Mouse (Mus musculus) layer of hippocampus, adult 8-10 months (tissue): ENCODE results near the gene Gnb5. TPM values are rescaled to one million over a fixed set of nuclear protein-coding genes. Genes with fewer than 3 reads are reported as not detected.
A peak's percentile ranks its signal among the peaks of the same experiment; 100 is the strongest.

Experiments used
- DNase-seq, 2 experiments: peaks; one replicate each; pipeline ENCODE4 v3.0.0; 2022; ENCODE audit warnings: low spot score in 2 of 2
- total RNA-seq, 4 experiments: library from RNA; stranded (reverse); gene quantifications; 2 replicates each; pipeline ENCODE4 v1.2.4; 2022

Gnb5 gene
- total RNA-seq, 4 experiments from 2014 or later: 110 to 135 (median 125) TPM

DNA sequence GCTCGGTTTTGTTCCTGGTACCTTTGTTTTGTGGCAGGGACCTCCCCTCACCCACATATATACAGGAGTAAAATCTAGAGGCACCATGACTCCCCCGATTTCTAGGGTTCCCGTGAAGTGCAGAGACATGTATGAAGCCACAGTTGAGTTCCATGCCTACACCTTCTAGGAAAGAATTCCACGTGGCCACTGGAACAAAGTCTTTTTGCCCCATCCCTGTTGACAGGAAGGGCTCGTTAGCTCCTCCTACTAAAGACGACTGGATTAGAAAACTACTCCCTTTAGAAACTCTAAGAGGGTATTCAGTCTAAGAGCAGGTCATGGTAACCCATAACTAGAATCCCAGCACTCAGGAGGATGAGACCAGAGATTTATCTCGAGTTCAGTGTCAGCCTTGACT lies 1.8 kb upstream of the Gnb5 start:
- DNase-seq: no peak

- DNase-seq: no peak
These were observed 927 bp downstream of the Gnb5 start for GRCm38 (mm10) chr9:75307015-75307414.

DNA sequence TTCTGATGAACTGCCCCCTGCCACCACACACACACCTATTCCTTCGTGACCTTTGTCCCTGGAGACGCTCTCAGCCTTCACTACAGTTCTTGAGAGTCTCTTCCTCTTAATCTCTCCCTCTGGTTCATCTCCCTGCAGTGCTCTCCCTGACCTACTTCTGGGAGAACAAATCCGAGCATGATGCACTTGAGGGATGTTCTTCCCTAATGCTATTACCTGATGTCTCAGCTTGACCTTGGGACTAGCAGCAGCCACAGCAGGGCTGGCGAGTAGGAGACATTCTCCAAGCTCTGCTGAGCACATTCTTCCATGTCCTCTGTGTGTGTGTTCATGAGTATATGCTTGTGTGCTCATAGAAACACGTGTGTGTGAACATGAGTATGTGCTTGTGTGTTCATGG lies 2.5 kb downstream of the Gnb5 start:
- no peak for DNase-seq

- DNase-seq: peak; percentile 48 to 83
These were observed 5.9 kb downstream of the Gnb5 start for GRCm38 (mm10) chr9:75312008-75312407.

DNA sequence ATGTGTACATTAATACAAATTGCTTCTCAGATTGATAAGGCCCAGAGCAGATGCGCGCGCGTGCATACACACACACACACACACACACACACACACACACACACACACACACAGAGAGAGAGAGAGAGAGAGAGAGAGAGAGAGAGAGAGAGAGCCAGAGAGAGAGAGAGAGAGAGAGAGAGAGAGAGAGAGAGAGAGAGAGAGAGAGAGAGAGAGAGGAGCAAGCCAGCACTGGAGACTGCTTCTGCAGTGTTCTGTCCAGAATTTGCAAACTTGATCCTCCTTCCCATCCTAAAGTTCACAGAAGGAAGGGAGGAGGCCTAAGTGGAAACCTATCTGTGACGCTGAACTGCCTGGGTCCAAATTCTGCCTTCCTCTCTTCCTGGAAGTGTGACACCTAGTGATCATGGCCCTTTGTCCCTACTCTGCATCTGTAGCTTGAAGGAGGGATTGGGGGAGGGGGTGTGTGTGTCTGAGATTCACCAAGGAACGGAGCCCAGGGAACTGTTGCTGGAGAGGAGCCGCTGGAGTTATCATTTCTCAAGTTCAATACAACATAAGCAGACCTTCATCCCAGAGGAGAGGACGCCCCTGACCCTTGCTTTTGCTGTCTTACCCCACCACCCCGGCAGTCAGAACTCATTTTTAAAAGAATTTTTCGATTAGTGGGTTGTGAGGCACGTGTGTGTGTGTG lies 7.2 kb downstream of the Gnb5 start:
- DNase-seq: no peak

DNA sequence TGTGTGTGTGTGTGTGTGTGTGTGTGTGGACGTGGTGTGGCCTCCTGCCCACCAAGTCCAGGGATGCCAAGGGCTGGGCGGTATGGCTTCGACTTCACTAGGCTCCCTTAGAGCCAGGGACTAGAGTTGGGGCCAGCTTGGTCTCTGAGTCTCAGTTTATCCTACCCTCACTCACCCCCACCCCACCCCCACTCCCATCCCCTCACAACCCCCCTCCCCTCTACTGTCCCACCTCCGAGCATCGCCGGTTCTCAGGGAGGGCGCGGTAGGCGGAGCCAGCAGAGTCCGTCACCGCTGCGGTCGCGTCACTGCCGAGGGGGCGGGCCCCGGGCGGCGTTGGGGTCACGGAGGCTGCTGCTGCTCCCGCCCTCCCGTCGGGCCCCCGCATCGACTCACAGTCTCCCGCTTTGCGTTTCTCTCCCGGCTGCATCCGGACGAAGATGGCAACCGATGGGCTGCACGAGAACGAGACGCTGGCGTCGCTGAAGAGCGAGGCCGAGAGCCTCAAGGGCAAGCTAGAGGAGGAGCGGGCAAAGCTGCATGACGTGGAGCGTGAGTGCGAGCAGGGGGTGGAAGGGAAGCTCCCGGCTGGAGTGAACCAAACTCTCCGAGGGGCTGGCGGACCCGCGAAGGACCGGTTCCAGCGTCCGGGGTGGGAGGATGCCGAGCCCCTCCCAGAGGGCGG lies 7.9 kb downstream of the Gnb5 start:
- peak; percentile 67 to 80 for DNase-seq

DNA sequence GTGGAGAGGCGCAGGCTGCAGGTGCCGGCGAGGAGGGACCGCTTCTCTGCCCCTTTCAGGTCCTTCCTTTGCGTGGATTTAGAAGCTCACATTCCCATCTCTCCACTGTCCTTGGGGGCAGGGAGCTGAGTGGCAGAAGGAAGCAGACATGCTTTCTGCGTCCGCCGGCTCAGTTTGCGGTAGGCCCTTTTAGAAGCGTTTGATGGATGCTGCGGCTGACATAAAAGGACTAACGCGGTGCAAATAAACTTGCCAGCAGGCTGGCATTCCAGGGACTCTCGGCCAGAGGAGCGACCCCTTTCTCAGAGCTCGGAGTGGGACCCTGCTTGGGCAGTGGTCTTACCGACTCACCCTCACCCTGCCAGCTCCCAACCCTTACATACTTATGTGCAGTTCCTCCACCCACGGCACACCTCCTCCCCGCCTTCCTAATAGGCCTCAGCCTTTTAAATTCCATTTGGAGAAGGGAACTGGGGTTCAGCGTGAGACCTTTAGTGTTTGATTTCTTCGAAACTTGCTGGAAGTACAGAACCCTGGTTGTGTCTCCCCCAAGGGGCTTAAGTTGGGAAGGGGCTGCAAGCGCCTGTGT lies 8.5 kb downstream of the Gnb5 start:
- no peak for DNase-seq

GRCm38 (mm10) chr9:75315238-75315637 lies 9.2 kb downstream of the Gnb5 start:
- no peak for DNase-seq

GRCm38 (mm10) chr9:75316771-75317170 lies 10.7 kb downstream of the Gnb5 start:
- DNase-seq: no peak

- DNase-seq: no peak
These were observed 12.1 kb downstream of the Gnb5 start for GRCm38 (mm10) chr9:75318196-75318595.

- peak in 1 of 2 experiments; percentile 37 for DNase-seq
These were observed 13.3 kb downstream of the Gnb5 start for GRCm38 (mm10) chr9:75319365-75319764.

GRCm38 (mm10) chr9:75322099-75322885 lies 16.2 kb downstream of the Gnb5 start:
- peak in 1 of 2 experiments; percentile 26 for DNase-seq

GRCm38 (mm10) chr9:75328047-75328446 lies 22.0 kb downstream of the Gnb5 start:
- no peak for DNase-seq

DNA sequence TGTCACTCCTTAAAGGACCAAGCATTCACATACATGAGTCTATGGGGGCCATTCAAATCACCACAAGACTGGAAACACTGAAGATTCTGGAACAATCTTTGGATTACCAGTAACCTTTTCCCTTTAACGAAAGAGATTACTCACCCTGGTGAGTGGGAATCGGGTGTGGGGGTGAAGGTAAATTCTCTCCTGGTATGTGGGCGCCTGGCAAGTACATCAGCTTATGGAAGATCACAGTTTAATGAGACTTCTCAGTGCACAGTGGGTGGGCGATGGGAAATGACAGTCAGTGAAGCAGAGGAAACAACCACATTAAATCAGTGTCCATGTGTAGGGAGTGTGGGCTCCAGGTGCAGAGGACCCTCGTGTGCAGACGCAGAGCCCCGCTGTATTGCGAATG lies 24.7 kb downstream of the Gnb5 start:
- DNase-seq: peak; percentile 48 to 55

DNA sequence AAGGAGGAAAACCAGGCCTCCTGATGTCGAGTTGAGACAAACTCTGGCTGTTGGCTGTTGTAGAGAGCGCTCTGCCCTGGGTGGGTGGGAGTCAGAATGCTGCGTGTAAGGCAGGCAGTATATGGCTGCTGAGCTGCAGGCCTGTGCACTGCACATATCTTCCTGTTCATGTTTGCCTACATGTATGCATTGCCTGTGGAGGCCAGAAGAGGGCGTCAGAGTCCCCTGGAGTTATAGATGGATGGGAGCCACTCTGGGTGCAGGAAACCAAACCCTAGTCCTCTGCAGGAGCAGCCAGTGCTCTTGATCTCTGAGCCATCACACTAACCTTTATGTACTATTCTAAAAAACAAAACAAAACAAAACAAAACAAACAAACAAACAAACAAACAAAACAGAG lies 28.4 kb downstream of the Gnb5 start:
- no peak for DNase-seq

DNA sequence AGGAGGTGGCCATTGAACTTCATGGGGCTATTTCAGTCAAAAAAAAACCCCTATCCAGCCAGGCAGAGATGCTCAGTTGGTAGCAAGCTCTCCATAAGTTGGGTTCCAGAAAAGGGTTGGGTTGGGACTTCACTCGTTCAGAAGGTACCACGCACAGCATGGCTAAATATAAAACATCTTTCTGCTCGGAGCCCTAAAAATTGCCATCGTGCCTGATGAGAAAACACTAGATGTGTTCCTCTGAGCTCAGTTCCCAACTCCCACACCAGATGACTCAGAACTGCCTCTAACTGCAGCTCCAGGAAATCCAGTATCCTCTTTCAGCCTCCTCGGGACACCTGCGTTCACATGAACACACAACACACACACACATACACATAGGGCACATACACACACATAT lies 31.9 kb downstream of the Gnb5 start:
- peak; percentile 69 to 76 for DNase-seq

- no peak for DNase-seq
These were observed 36.3 kb downstream of the Gnb5 start for GRCm38 (mm10) chr9:75342433-75342832.

DNA sequence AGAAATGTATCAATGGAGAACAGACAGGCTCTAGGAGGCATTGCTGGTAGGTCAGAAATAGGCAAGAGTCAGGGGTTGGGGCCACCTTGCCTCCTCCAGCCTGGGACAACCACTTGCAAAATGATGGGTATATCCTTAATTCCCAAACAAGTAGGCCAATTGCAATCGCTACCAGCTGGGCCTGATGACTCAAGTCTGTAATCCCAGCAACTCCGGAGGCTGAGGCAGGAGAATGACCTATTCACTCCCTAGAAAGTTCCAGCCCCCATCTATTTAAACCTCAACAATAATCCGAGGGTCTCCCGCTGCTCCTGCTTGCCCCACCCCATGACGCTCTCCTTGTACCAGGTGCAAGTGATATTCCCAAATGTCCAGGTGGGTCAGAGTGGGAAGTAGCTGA lies 41.4 kb downstream of the Gnb5 start, which contains the start of gene Bcl2l10:
TSS of gene Bcl2l10 (plus strand) at position 301 of the 400 bp plus-strand sequence.
- DNase-seq: no peak

GRCm38 (mm10) chr9:75348066-75348465 lies 42.0 kb downstream of the Gnb5 start:
- DNase-seq: no peak

DNA sequence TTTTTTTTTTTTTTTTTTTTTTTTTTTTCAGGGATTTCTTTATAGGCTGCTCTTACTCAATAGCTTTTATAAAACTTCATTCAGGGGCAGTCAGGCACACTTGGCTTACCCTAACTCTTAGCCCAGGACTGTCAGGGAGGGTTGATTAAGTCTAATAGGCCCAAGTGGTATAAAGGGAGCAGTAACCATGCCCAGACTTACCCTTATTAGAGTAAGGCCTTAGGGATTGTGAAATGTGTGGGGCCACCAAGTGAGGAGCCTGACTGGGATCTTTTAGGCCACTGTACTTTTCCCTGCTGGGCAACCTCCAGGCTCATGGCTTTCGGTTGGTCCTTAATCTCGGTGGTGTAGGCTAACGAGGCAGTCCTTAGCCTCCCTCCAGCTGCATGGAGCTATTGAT lies 42.6 kb downstream of the Gnb5 start:
- no peak for DNase-seq

DNA sequence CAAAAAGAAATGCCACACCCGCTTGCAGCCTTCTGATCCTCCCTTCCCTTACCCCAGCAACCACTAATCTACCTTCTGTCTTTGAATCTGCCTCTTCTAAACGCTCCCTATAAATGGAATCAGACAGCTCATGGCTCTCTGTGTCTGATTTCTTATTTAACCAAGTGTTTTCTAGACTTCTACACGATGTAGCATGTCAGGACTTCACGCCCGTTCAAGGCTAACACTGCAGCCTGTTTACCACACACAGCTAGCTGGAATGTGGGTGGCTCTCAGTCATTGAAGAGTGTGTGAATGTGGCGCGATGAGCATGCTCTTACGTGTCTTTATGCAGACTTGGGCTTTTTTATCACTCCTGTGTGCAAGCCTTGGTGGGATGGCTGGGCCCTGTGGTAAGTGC lies 47.0 kb downstream of the Gnb5 start:
- no peak for DNase-seq

GRCm38 (mm10) chr9:75355783-75356182 lies 49.7 kb downstream of the Gnb5 start:
- DNase-seq: no peak
